Mouse (Mus musculus): ENCODE data around the gene Gm20696. TPM values are rescaled to one million over a fixed set of nuclear protein-coding genes. Genes with fewer than 3 reads are reported as not detected.

Gm20696 gene
- polyA plus RNA-seq, 1 experiment from 2014 or later = 3.0 TPM

- H3K4me1 ChIP-seq (ENCODE audit: control insufficient read depth, insufficient read depth, low read length) = no peaks in the 10 kb centered on the region
- WGBS = 53% methylated on average over 4 of the region's 4 CpGs
These were observed 377.4 kb downstream of the Gm20696 start for GRCm38 (mm10) chr6:99289220-99289619.

GRCm38 (mm10) chr6:99285026-99285425 is 381.6 kb downstream of the Gm20696 start:
- Histone ChIP-seq H3K4me2 (ENCODE audit: low read depth, low read length) (no peak overlapping the region), H3K9ac (replicated peaks; ENCODE audit: low read depth, low read length) (no peak overlapping the region), H3K9me3 (ENCODE audit: control insufficient read depth, low read length) (no peaks in the 10 kb centered on the region), H3K27ac (ENCODE audit: low read depth, low read length) (no peak overlapping the region), H3K4me3 (ENCODE audit: low read depth, low read length) (no peak overlapping the region), H3K4me1 (ENCODE audit: control insufficient read depth, insufficient read depth, low read length) (no peaks in the 10 kb centered on the region; the same call in 1 of the 2 replicates), H3K27me3 (ENCODE audit: control insufficient read depth, insufficient read depth, low read length) (no peaks in the 10 kb centered on the region), H3K36me3 (ENCODE audit: control insufficient read depth, insufficient read depth, low read length) (no peaks in the 10 kb centered on the region)
- WGBS = 61% methylated on average over 3 of the region's 3 CpGs
- no peak for ATAC-seq (ENCODE audit: low read depth)

More at GRCm38 (mm10) chr6:99289220-99289619, 377.4 kb downstream of the Gm20696 start:
- no peak overlapping the region for H3K4me2 ChIP-seq (ENCODE audit: low read depth, low read length)
- no peak for ATAC-seq (ENCODE audit: low read depth)
- H3K27ac ChIP-seq (ENCODE audit: low read depth, low read length) = no peak overlapping the region
- no peak overlapping the region for H3K9ac ChIP-seq (replicated peaks; ENCODE audit: low read depth, low read length)
- H3K9me3 ChIP-seq (ENCODE audit: control insufficient read depth, low read length) = no peaks in the 10 kb centered on the region
- no peak overlapping the region for H3K4me3 ChIP-seq (ENCODE audit: low read depth, low read length)
- no peaks in the 10 kb centered on the region for H3K36me3 ChIP-seq (ENCODE audit: control insufficient read depth, insufficient read depth, low read length)
- H3K27me3 ChIP-seq (ENCODE audit: control insufficient read depth, insufficient read depth, low read length) = no peaks in the 10 kb centered on the region

DNA sequence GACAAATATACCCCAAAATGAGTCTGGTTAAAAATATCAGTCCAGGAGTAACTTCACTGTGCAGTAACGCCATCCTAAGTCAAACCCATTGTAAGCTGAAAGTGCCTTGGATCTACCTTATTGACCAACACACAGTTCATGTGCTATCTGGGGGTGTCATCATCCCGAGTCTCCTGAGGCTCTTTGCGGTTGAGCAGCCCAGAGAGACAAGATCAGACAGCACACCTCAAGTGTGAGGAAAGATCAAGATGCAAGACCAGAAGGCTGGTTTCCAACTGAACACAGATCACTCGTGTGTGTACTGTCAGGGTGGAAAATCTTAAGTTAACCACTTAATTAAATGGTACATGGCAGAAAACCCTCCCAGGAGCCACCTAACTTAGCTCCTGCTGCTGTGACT is 382.6 kb downstream of the Gm20696 start:
- no peaks in the 10 kb centered on the region for H3K36me3 ChIP-seq (ENCODE audit: control insufficient read depth, insufficient read depth, low read length)
- no peaks in the 10 kb centered on the region for H3K27me3 ChIP-seq (ENCODE audit: control insufficient read depth, insufficient read depth, low read length)
- H3K4me1 ChIP-seq (ENCODE audit: control insufficient read depth, insufficient read depth, low read length) = no peaks in the 10 kb centered on the region; the same call in 1 of the 2 replicates
- no peak overlapping the region for H3K4me2 ChIP-seq (ENCODE audit: low read depth, low read length)
- WGBS = 88% methylated on average over 4 of the region's 4 CpGs
- no peak overlapping the region for H3K9ac ChIP-seq (replicated peaks; ENCODE audit: low read depth, low read length)
- no peaks in the 10 kb centered on the region for H3K9me3 ChIP-seq (ENCODE audit: control insufficient read depth, low read length)
- ATAC-seq (ENCODE audit: low read depth) = no peak
- no peak overlapping the region for H3K4me3 ChIP-seq (ENCODE audit: low read depth, low read length)
- H3K27ac ChIP-seq (ENCODE audit: low read depth, low read length) = no peak overlapping the region

GRCm38 (mm10) chr6:99282866-99283657 is 383.5 kb downstream of the Gm20696 start:
- H3K27me3 ChIP-seq (ENCODE audit: control insufficient read depth, insufficient read depth, low read length) = no peaks in the 10 kb centered on the region
- H3K9ac ChIP-seq (replicated peaks; ENCODE audit: low read depth, low read length) = no peak overlapping the region
- no peak for ATAC-seq (ENCODE audit: low read depth)
- WGBS = 37% methylated on average over 15 of the region's 15 CpGs
- no peaks in the 10 kb centered on the region for H3K9me3 ChIP-seq (ENCODE audit: control insufficient read depth, low read length)
- H3K4me3 ChIP-seq (ENCODE audit: low read depth, low read length) = no peak overlapping the region
- no peak overlapping the region for H3K27ac ChIP-seq (ENCODE audit: low read depth, low read length)
- H3K4me2 ChIP-seq (ENCODE audit: low read depth, low read length) = no peak overlapping the region
- no peaks in the 10 kb centered on the region; the same call in 1 of the 2 replicates for H3K4me1 ChIP-seq (ENCODE audit: control insufficient read depth, insufficient read depth, low read length)
- H3K36me3 ChIP-seq (ENCODE audit: control insufficient read depth, insufficient read depth, low read length) = no peaks in the 10 kb centered on the region

DNA sequence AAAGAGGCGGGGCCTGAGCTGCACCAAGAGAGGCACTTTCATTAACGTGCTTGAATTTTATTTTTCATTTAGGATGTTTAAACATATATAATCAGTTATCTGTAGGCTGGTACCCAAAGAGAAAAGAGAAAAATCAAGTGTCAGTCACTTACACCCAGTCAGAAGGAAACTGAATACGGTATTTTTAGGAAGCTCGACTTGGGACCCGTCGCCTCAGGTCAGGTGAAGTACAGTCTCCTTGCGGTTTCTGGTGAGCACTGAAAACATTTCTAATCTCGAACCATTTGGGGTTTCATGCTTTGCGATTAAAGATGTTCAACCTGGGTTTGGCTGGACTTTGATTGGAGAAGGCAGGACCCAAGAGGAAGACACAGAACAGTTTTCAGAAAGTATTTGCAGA is 385.2 kb downstream of the Gm20696 start:
- ATAC-seq (ENCODE audit: low read depth) = no peak
- no peaks in the 10 kb centered on the region for H3K9me3 ChIP-seq (ENCODE audit: control insufficient read depth, low read length)
- WGBS = 96% methylated on average over 9 of the region's 9 CpGs

GRCm38 (mm10) chr6:99280619-99281018 is 386.0 kb downstream of the Gm20696 start:
- H3K9me3 ChIP-seq (ENCODE audit: control insufficient read depth, low read length) = no peaks in the 10 kb centered on the region
- 80% methylated on average over 5 of the region's 5 CpGs for WGBS
- no peaks in the 10 kb centered on the region for H3K27me3 ChIP-seq (ENCODE audit: control insufficient read depth, insufficient read depth, low read length)
- H3K9ac ChIP-seq (replicated peaks; ENCODE audit: low read depth, low read length) = no peak overlapping the region
- H3K4me3 ChIP-seq (ENCODE audit: low read depth, low read length) = no peak overlapping the region
- no peaks in the 10 kb centered on the region; the same call in 1 of the 2 replicates for H3K4me1 ChIP-seq (ENCODE audit: control insufficient read depth, insufficient read depth, low read length)
- no peak for ATAC-seq (ENCODE audit: low read depth)
- H3K27ac ChIP-seq (ENCODE audit: low read depth, low read length) = no peak overlapping the region
- H3K36me3 ChIP-seq (ENCODE audit: control insufficient read depth, insufficient read depth, low read length) = no peaks in the 10 kb centered on the region
- H3K4me2 ChIP-seq (ENCODE audit: low read depth, low read length) = no peak overlapping the region

More for the DNA sequence above, 385.2 kb downstream of the Gm20696 start:
- Histone ChIP-seq H3K9ac (replicated peaks; ENCODE audit: low read depth, low read length) (no peak overlapping the region), H3K4me3 (ENCODE audit: low read depth, low read length) (no peak overlapping the region), H3K27ac (ENCODE audit: low read depth, low read length) (no peak overlapping the region), H3K27me3 (ENCODE audit: control insufficient read depth, insufficient read depth, low read length) (no peaks in the 10 kb centered on the region), H3K36me3 (ENCODE audit: control insufficient read depth, insufficient read depth, low read length) (no peaks in the 10 kb centered on the region), H3K4me2 (ENCODE audit: low read depth, low read length) (no peak overlapping the region), H3K4me1 (ENCODE audit: control insufficient read depth, insufficient read depth, low read length) (no peaks in the 10 kb centered on the region; the same call in 1 of the 2 replicates)

- Histone ChIP-seq H3K9ac (replicated peaks; ENCODE audit: low read depth, low read length) (no peak overlapping the region), H3K27ac (ENCODE audit: low read depth, low read length) (no peak overlapping the region), H3K4me2 (ENCODE audit: low read depth, low read length) (no peak overlapping the region), H3K27me3 (ENCODE audit: control insufficient read depth, insufficient read depth, low read length) (no peaks in the 10 kb centered on the region), H3K4me1 (ENCODE audit: control insufficient read depth, insufficient read depth, low read length) (no peaks in the 10 kb centered on the region), H3K4me3 (ENCODE audit: low read depth, low read length) (no peak overlapping the region), H3K9me3 (ENCODE audit: control insufficient read depth, low read length) (no peaks in the 10 kb centered on the region), H3K36me3 (ENCODE audit: control insufficient read depth, insufficient read depth, low read length) (no peaks in the 10 kb centered on the region)
- WGBS = 91% methylated on average over 1 of the region's 1 CpGs
- ATAC-seq (ENCODE audit: low read depth) = no peak
These were observed 389.3 kb downstream of the Gm20696 start for GRCm38 (mm10) chr6:99277251-99277650.

GRCm38 (mm10) chr6:99276297-99276653 is 390.3 kb downstream of the Gm20696 start:
- WGBS = 28% methylated on average over 7 of the region's 7 CpGs

GRCm38 (mm10) chr6:99275381-99276296 is 391.0 kb downstream of the Gm20696 start:
- no peak overlapping the region for H3K4me3 ChIP-seq (ENCODE audit: low read depth, low read length)
- no peaks in the 10 kb centered on the region for H3K4me1 ChIP-seq (ENCODE audit: control insufficient read depth, insufficient read depth, low read length)
- no peak for ATAC-seq (ENCODE audit: low read depth)
- H3K4me2 ChIP-seq (ENCODE audit: low read depth, low read length) = no peak overlapping the region
- no peak overlapping the region for H3K27ac ChIP-seq (ENCODE audit: low read depth, low read length)
- 40% methylated on average over 21 of the region's 21 CpGs for WGBS
- no peaks in the 10 kb centered on the region for H3K36me3 ChIP-seq (ENCODE audit: control insufficient read depth, insufficient read depth, low read length)
- H3K9ac ChIP-seq (replicated peaks; ENCODE audit: low read depth, low read length) = no peak overlapping the region
- no peaks in the 10 kb centered on the region for H3K9me3 ChIP-seq (ENCODE audit: control insufficient read depth, low read length)
- H3K27me3 ChIP-seq (ENCODE audit: control insufficient read depth, insufficient read depth, low read length) = no peaks in the 10 kb centered on the region

More at GRCm38 (mm10) chr6:99276297-99276653, 390.3 kb downstream of the Gm20696 start:
- H3K4me3 ChIP-seq (ENCODE audit: low read depth, low read length) = no peak overlapping the region
- no peaks in the 10 kb centered on the region for H3K27me3 ChIP-seq (ENCODE audit: control insufficient read depth, insufficient read depth, low read length)
- no peak overlapping the region for H3K4me2 ChIP-seq (ENCODE audit: low read depth, low read length)
- no peak for ATAC-seq (ENCODE audit: low read depth)
- no peaks in the 10 kb centered on the region for H3K9me3 ChIP-seq (ENCODE audit: control insufficient read depth, low read length)
- no peaks in the 10 kb centered on the region for H3K4me1 ChIP-seq (ENCODE audit: control insufficient read depth, insufficient read depth, low read length)
- no peak overlapping the region for H3K9ac ChIP-seq (replicated peaks; ENCODE audit: low read depth, low read length)
- H3K27ac ChIP-seq (ENCODE audit: low read depth, low read length) = no peak overlapping the region
- no peaks in the 10 kb centered on the region for H3K36me3 ChIP-seq (ENCODE audit: control insufficient read depth, insufficient read depth, low read length)
